Mouse (Mus musculus) frontal cortex, postnatal 25 days (tissue): Measurements from ENCODE around the gene Ovol1.

Source experiments
- DNase-seq, 2 experiments: peaks; one replicate each; pipeline ENCODE4 v3.0.0; 2022; ENCODE audit warnings: low spot score in 2 of 2

Gene Ovol1

GRCm38 (mm10) chr19:5560457-5561041 lies at the start of gene Ovol1:
Gene Ovol1 (minus strand): TSS chr19:5560646.
- no peak for DNase-seq

- peak; percentile 89 to 91 for DNase-seq
Measured at GRCm38 (mm10) chr19:5609547-5610404, 49.3 kb upstream of the Ovol1 start, which contains the start of gene Kat5. Gene Kat5 (minus strand): TSS chr19:5610237.

DNA sequence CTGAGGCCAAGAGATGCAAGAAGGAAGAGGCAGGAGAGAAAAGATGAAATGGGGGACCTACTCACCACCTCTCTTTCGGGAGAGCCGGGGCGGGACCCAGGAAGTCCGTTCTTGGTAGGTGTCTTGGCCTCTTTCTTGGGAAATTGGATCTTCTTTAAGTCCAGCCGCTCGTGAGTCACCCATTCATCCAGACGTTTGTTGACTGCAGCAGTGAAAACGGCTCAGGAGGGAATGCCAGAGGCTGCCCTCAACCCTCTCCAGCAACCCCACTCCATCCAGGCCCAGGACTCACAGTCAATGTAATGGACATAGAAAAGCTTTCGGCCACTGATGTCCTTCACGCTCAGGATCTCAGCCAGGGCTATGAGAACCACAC lies 48.7 kb upstream of the Ovol1 start:
- DNase-seq, result peak in 1 of 2 experiments; percentile 5

DNA sequence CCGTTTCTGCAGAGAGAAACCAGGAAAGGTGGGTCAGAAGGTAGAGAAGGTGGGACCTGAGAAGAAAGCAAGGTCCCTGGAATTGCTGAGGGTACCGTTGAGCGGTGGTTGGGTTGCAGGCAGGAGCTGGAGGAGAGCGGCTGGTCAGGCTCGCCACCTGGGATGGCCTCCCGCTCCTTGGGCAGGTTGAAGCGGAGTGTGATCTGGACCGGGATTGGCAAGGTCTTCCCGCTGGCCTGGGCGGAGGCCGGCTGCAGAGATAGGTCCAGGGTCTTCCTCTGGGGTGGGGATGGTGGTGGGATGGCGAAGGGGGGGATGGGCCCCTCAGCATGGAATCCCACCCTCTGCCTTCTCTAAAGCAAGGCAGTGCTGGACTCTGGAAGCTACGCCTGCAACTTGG lies 48.3 kb upstream of the Ovol1 start:
- DNase-seq, result no peak

DNA sequence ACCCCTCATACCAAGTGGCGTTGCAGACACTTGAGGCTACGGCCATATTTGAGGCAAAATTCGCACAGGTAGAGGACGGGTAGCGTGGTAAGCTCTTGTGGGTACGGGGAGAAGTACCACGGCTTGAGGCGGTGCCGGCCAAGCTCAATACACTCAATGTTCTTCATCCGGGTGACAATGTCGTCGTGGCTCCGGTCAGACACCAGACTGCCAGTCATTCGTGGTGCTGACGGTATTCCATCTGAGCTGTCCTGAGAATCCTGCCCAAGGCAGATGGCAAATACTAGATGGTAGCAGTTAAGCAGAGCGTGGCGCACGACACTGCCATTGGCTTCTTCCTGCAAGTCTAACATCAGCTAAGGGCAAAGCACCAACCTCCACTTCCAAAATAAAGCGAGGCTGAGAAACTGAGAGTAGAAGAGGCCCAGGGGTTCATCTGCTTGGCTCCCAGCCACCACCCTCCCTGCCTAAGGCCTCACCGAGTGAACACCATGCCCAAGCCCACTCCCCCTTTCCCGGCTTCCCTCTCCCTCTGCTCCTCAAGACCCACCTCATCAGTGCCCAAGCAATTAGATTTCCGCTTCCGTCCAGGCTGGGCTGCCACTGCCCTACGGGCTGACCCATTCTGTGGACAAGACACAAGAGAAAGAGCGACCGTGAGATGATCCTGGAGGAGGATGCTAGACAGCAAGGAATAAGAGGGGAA lies 47.4 kb upstream of the Ovol1 start:
- DNase-seq, result no peak

GRCm38 (mm10) chr19:5606196-5606595 lies 45.8 kb upstream of the Ovol1 start:
- DNase-seq, result no peak

GRCm38 (mm10) chr19:5605126-5605525 lies 44.7 kb upstream of the Ovol1 start:
- no peak for DNase-seq

DNA sequence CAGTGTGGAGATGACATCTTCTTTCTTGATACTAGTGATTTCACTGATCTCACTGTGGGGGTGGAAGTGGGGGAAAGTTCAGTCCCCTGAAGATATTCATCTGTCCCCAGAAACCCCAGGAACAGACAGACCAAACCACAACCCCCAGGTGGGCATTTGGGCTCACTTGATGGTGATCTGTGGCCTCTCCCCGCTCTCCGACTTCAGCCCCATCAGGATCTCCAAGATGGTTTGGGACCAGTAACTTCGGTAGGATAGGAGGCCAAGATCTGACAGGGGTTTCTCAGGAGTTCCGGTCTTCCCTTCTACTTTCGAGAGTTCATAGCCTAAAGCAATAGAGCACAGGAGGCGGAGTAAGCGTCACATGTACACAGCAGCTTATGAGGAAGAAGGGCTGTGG lies 43.2 kb upstream of the Ovol1 start:
- no peak for DNase-seq

GRCm38 (mm10) chr19:5601752-5602541 lies 41.5 kb upstream of the Ovol1 start, which contains the start of gene Rnaseh2c:
Gene Rnaseh2c (plus strand): TSS chr19:5601873.
- peak; percentile 47 to 74 for DNase-seq

DNA sequence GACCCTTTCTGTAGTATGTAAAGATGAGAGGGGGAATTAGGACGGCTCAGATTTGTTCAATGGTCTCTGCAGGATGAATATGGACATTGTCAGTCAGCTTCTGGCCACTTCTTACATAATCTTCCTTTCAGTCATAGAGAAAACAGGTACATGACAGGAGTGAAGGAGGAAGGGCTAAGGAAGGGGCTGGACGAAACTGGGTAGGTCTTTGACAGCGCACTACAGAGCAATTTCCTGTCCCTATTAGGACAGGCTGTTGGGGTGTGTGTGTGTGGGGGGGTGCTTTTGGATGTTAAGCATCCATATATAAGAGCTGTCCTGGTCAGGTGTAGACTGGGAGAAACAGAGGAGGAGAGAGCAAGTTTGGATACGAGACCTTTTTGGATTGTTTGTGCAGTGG lies 38.8 kb upstream of the Ovol1 start:
- DNase-seq, result no peak

DNA sequence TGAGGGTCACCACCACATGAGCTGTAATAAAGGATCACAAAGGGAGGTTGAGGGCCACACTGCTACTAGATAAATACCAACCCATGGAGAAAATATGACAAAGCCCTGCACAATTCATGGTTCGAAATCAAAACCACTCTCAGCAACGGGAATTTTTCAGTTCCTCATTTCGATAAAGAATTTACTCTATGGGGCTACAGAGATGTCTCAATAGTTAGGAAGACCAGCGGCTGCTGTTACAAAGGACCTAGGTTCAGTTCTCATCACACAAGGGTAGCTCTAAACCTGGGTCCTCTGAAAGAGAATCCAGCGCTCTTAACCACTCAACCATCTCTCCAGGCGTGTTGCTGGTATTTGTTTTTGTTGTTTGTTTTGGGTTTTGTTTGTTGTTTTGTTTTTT lies 31.4 kb upstream of the Ovol1 start:
- DNase-seq, result no peak

- no peak for DNase-seq
Measured at GRCm38 (mm10) chr19:5589159-5589558, 28.7 kb upstream of the Ovol1 start.

- DNase-seq, result no peak
Measured at GRCm38 (mm10) chr19:5581995-5582394, 21.5 kb upstream of the Ovol1 start.

DNA sequence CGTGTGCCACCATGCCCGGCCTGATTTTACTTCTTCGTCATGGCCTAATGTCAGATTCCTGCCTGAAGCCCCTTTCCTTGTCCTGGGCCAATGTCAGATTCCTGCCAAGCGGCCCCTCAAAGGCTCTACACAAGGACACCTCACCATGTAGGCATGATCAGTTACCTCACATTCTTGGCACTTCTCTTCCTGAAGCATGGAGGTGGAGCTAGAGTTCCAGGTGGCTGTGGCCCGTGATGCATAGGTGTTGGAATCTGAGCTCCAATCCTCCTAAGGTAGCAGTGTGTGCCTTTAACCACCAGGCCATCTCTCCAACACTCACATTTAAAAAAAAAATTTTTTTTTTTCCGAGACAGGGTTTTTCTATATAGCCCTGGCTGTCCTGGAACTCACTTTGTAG lies 20.3 kb upstream of the Ovol1 start:
- no peak for DNase-seq

DNA sequence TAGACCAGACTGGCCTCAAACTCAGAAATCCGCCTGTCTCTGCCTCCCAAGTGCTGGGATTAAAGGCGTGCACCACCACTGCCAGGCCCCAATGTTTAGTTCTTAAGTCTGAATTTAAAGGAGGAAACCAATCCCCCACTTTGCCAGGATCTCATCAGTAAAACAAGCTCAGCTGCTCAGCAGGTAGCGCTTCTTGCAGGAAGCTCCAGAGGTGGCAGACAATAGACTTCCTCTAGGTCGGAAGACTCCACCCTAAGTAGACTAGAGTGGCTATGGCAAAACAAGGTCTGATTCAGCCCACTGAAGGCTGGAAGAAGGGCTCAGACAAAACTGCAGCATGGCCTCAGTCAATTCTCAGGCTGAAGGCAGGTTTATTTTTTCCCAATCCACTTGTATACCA lies 19.5 kb upstream of the Ovol1 start:
- DNase-seq, result no peak

DNA sequence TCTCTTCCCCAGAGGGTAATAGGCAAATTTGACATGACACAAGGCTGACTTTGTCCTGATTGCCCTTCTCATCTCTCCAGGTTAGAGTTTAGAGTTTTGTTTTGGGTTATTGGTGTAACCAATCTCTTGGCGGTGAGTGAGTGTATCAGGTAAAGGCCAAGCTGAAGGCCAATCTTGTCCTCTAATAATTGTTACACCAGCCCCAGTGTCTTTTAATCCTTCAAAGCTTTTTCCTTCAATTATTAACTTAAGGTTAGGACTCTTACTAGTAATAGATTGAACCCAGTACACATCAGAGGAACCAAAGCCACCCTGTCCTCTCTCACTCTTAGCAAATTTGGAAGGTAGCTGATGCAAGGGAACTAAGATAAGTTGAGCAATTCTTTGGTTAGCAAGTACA lies 14.9 kb upstream of the Ovol1 start:
- DNase-seq, result no peak

GRCm38 (mm10) chr19:5572331-5573125 lies 12.1 kb upstream of the Ovol1 start:
- DNase-seq, result peak; percentile 48 to 54

DNA sequence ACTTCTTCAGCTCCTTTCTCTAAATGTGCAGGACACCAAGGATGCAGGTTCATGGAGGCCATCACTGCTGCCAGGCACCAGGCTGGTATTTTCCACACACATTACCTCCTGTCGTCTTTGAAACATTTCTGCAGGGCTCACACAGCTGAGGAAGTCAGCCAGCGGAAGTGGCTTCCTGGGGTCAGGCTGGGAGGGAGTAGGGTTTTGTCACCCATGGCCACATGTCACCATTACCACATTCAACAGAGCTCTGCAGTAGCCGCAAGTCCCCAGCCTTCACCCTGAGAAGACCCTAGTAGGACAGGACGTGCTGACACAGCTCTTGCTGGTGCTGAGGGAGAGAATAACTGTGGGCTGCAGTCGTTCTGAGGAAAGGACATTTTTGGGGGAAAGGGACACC lies 11.4 kb upstream of the Ovol1 start:
- DNase-seq, result no peak

DNA sequence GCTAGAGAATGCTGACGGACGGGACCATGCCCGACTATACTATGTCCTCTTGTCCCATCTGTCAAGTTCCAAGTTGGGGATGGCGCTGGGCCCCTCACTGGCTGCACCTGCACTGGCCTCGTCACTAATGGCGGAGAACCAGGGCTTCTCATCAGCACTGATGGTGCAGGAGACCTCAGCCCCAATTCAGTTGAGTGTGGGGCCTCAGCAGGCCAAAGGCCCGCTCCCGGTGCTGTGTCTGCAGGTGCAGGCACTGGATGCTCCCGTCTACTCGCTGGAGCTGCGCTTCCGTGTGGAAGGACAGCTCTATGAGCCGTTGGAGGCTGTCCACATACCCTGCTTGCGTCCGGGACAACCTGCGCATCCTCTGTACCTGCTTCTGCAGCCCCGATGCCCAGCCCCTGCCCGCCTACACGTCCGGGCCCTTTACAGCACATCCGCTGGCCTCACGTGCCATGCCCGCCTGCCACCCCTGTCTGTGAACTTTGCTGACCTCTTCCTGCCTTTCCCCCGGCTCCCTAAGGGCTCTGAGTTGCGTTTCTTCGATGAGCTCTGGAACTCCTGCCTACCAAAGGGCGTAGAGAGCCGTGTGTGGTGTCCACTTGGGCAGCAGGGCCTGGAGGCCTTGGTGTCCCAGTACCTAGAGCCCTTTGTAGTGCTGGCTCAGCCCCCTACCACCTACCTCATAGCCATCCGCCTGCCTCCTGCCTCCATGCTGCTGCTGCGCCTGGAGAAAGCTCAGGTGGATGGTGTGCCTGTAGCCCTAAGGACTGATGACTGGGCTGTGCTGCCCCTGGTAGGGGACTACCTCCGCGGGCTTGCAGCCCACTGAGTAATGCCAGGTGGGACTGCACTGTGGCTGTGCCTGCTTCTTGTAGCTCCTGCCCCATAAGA lies 10.2 kb upstream of the Ovol1 start:
- no peak for DNase-seq

DNA sequence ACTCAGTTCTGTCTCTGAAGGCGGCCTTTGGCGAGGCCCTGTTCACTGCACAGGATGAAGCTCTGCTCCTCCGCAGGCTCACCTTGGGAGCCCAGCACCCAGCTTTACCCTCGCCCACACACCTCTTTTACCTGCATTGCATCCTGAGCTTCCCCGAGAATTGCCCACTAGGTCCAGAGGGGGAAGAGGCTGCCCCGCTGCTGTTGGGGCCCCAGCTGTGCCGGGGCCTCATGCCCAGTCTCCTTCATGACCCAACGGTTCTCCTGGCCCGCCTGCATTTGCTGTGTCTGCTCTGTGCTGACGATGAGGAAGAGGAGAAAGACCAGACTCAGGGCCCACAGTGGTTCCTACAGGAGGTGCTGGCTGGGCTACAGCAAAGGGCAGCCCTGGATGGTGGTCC lies 9.1 kb upstream of the Ovol1 start:
- no peak for DNase-seq
